Mouse (Mus musculus) layer of hippocampus, postnatal 10 days (tissue): ENCODE data around the gene Psors1c2. TPM values are rescaled to one million over a fixed set of nuclear protein-coding genes. Genes with fewer than 3 reads are reported as not detected.
"Not testable (repeated sequence)": the region's sequence is repeated elsewhere in the genome, so short reads cannot be mapped to it uniquely, and the experiment has no call there.

ENCODE experiments used
- DNase-seq, 2 experiments: peaks; one replicate each; pipeline ENCODE4 v3.0.0; 2021; ENCODE audit warnings: low spot score in 2 of 2
- long read RNA-seq: library from polyadenylated mRNA; stranded (forward); transcript quantifications from one replicate; pipeline ENCODE4 v2.0.0, GENCODE M21; 2023
- total RNA-seq, 2 experiments: library from RNA; stranded (reverse); gene quantifications; 2 replicates each; pipeline ENCODE4 v1.2.3; 2021

The Psors1c2 gene
- not detected for total RNA-seq
- long read RNA-seq: 0 reads

DNA sequence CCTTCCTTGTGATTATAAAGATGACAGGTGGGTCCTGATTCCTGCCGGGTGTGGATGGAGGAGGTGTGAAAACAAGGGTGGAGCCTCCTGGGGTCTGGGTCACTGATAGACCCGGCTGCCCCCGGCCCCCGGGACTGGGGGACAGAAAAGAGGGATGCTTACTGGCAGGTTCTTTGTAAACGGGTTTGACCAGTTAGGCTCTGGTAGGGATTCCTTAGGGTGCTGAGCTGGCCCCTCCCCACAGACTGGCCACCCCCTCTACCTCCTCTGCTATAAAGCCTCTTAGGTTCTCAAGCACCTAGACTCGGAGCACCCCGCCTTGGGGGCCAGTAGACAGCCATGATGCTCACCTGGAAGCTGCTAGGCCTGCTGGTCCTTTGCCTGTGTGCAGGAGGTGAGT is at the start of gene Psors1c2:
Psors1c2 (plus strand) TSS at position 301 of the 400 bp plus-strand sequence.
- no peak for DNase-seq

DNA sequence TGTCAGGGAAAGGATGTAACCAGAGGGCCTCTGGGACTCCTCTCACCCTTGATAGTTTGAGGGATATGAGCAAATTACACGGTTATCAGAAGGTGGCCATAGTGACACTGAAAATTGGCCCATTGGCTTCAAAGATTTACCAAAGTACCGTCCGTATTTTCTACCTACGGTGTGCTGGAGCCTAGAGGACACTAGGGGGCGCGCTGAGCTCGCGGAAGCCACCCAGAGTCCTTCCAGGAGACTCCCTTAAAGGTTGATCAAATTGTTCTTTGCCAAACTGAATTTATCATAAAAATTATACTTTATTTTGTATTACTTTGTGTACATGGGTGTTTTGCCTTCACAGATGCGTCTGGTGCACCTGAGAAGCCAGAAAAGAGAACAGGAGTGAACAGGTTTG is 48.9 kb upstream of the Psors1c2 start:
- peak; percentile 51 to 67 for DNase-seq

DNA sequence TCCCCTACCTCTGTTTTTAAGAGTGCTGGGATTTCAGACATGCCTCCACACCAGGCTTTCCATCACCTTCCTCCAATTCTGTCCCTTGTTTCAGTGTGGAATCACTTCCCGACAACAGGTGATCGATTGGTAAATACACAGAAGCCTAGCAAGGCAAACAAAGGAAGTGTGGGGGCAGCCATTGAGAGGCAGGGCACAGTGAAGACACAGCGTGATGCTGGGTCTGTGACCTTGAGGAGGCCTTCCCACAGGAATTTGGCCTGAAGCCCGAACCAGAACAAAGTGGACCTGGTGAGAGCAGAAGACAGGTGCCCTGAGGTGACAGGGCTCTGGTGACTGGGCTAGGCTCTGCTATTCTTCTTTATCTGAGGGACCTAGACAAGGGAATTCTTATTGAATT is 47.3 kb upstream of the Psors1c2 start:
- no peak for DNase-seq

DNA sequence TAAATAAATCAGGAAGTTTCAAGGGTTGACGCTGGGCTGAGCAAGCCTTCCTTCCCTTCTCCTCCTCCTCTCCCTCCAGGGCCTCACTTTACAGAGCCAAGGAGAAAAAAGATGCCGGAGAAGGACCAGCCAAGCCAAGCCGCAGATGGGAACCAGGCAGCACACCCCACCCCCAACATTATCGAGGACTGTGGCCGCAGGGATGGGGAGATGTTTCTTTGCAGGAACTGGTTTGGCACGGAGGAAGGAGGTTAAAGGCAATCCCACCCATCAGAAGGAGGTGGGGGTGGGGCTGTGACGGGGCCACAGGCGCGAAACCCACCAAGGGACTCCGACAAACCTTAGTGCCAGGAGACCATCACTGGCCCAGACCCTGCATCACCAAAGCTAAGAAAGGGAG is 46.3 kb upstream of the Psors1c2 start:
- DNase-seq: no peak

DNA sequence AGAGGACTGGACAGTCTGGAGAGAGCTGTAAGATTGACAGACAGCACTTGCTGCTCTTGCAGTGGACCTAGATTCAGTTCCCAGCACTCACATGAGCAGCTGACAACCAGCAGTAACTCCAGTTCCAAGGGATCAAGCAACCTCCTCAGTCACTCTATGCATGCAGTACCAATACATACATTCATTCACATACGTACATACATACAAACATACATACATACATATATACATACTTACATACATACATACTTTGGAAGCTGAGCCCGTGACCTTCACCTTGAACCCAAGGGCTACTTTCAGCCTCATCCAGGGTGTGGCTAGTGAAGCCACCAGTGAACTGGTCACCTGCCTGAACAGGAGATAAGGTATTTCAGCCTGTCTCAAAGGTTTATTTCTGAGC is 45.0 kb upstream of the Psors1c2 start:
- DNase-seq: no peak

DNA sequence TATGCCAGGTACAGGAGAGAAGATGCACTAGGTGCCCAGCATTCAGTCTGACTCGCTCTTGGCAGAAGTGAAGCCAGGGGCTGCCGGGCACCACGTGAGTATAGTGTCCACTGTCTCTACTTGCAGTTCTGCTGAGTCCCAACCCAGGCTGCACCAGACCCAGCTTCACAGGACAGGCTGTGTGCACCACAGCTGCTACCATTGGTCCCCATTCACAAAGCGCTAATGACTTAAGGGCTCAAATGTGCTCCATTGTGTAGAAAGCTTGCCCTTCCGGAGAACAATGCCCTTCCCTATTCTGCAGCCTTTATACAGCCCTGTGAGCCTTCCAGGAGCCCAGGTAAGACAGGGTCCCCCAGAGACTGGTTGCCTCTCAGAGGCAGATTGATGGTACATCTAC is 42.7 kb upstream of the Psors1c2 start:
- DNase-seq: no peak

DNA sequence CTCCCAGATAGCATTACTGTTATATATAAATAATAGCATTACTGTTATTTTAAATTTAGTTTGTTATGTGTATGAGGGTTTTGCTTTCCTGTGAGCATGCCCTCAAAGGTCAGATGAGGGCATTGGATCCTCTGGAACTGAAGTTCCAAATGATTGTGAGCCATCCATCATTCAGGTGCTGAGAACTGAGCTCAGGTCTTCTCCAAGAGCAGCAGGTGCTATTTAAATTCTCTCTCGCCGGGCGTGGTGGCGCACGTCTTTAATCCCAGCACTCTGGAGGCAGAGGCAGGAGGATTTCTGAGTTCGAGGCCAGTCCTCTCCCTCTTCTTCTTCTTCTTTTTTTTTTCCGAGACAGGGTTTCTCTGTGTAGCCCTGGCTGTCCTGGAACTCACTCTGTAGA is 35.9 kb upstream of the Psors1c2 start:
- DNase-seq: no peak

DNA sequence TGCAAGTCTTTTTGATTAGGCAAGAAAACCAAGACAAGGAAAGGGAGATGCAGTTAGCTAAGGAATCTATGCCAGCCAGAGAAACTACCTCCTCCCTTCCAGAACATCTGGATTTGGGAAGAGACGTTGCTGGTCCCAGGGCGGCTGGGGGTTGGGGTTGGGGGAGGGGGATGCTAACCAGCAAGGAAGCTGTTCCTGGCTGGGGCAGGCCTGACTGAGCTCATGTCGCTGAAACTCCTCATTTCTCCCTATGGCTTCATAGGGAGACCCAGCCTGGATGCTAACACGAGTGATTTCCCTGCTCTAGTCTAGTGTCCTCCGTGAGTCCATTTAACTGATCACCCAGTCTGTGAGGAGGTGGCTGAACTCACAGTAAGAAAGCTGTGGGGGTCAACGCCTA is 30.8 kb upstream of the Psors1c2 start:
- DNase-seq: no peak

DNA sequence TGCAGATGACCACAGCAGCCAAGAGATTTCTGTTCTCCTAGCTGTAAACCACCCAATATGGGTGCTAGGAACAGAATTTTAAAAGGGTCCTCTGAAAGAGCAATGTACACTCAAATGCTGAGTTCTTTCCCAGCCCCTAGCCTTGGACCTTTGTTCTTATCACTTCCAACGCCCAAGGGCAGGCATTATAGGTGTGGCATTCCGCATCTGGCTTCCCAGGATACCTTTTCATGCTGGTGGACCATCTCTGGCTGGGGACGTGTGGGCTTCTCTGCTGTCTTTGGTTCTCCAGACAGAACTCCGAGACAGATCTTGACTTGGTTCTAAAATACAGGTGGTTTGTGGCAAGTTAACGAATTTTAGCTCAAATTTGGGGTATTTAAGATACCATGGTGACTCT is 30.2 kb upstream of the Psors1c2 start:
- DNase-seq: no peak

DNA sequence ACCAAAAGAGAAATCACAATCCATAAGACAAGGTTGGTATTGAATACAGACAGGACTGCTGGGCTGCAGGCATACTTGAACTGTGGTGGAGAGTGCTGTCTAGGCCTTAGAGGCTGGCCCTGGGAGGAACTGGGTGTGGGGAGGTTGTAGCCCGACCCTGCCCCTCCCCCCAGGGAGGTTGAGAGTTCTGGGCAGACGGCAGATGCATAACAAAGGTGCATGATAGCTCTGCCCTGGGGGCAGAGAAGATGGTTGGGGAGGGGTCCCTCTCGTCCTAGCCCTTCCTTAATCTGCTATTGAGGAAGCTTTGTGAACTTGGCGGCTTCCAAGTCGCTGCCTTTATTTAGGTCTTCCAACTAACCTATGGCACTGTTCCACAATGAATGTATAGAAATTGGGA is 29.2 kb upstream of the Psors1c2 start:
- DNase-seq: no peak

DNA sequence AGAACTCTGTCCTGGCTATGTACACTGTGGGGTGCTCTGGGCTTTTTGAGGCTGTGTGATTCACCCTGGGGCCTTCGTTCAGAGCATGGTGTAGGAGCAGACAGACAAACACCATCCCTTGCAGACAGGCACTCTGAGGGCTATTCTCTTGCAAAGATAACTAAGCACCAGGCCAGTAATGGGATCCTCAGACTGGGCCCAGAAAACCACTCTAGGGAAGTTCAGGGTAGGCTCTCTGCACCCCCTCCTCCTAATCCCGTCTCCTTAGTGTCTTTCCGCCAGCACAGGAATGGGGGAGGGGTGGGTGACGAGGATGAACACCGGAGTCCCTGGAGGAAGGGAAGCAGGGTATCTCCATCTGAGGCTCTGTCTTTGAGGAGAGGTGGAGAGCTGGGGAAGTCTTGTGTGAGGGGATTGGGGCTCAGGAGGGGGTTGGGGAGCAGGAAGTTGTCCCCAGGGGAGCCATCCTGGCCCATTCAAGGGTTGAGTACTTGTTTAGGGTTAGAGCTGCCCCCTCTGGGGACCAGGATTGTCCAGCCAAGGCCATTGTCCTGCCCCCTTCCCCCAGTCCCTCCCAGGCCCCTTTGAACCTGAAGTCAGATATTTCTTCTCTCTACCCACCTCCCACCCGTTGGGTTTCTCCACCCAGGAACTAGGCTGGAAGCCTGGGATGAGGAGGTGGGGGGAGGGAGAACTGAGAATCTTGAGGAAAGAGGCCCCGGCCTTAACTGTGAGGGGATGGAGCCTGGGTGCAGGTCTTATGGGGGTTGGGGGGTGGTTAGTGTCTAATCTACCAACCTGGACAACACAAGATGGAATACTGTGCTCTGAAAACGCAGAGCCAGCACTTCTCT is 28.1 kb upstream of the Psors1c2 start:
- no peak for DNase-seq

DNA sequence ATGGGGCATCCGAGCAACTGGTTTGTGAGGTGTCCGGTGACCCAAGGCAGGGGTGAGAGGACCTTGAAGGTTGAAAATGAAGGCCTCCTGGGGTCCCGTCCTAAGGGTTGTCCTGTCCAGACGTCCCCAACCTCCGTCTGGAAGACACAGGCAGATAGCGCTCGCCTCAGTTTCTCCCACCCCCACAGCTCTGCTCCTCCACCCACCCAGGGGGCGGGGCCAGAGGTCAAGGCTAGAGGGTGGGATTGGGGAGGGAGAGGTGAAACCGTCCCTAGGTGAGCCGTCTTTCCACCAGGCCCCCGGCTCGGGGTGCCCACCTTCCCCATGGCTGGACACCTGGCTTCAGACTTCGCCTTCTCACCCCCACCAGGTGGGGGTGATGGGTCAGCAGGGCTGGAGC is 27.2 kb upstream of the Psors1c2 start, which contains the start of gene Pou5f1:
Pou5f1 (plus strand) TSS at position 243 of the 400 bp plus-strand sequence.
- no peak for DNase-seq

DNA sequence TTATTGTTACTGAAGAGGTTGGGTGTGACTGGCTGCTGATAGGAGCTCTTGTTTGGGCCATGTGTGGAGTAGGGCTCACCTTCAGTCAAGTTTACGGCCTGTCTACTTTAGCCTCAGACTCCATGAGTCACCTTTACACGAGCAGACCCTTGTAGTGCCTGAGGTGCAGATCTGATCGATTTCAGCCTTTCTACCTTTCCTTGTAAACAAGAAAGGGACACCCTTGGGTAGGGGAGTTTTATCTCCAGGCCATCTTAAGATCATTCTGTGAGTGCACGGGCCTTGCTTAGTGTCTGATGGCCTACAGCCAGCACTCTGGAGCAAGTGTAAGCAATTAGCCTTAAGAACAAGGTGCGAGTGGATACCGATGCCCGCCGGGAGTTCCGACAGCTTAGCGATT is 26.1 kb upstream of the Psors1c2 start:
- DNase-seq: no peak

DNA sequence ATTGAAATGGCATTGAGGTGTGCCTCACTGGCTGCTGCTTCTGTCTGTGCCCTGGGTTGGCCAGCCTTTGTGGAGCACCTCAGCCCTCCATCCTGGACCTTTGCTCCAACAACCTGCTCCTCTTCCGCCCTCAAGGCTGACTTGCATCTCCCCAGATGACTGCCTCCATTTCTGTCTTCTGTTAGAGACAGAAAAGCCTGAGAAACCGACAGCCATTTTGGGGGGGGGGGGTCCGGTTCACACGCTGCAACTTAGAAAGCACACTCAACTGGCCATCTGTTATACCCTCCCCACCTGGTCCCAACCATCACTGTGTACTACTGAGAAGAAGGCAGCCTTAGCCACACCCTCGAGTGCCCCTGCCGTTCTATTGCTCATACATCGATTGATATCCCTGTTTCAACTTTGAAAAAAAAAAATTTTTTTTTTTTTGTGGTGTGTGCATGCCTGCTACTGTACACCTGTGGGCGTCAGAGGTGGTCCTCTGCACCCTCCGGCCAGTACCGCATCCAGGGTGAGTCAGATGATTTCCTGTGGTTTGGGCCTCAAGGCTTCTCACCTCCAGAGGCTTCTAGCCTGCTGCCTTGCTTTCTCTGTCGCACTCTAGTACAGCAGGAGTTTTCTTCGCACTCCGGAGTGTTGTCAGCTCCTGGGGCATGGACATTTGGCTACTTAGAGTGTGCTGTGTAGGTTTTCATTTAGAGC is 25.3 kb upstream of the Psors1c2 start:
- no peak for DNase-seq

DNA sequence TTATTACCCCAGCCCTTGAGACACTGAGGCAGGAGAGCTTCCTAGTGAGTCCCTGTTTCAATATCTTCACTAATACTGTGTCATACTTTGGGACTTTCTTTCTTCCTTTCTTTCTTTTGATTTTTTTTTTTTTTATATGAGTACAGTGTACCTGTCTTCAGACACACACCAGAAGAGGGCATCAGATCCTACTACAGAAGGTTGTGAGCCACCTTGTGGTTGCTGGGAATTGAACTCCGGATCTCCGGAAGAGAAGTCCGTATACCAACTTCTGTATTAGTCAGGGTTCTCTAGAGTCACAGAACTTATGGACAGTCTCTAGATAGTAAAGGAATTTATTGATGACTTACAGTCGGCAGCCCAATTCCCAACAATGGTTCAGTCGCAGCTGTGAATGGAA is 24.7 kb upstream of the Psors1c2 start:
- not testable (repeated sequence) for DNase-seq

DNA sequence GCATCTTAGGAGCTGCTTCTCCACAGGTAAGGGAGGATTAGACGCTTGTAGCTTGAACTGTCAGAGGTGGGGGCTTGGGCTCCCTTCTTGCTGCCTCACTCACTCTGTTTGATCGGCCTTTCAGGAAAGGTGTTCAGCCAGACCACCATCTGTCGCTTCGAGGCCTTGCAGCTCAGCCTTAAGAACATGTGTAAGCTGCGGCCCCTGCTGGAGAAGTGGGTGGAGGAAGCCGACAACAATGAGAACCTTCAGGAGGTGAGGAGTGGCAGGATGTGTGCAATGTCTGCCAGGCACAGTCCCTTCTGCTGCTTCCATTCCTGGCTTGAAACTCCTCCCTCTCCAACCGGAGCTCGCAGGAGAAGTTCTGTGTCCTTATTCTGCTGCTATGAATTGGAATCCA is 23.7 kb upstream of the Psors1c2 start:
- no peak for DNase-seq

DNA sequence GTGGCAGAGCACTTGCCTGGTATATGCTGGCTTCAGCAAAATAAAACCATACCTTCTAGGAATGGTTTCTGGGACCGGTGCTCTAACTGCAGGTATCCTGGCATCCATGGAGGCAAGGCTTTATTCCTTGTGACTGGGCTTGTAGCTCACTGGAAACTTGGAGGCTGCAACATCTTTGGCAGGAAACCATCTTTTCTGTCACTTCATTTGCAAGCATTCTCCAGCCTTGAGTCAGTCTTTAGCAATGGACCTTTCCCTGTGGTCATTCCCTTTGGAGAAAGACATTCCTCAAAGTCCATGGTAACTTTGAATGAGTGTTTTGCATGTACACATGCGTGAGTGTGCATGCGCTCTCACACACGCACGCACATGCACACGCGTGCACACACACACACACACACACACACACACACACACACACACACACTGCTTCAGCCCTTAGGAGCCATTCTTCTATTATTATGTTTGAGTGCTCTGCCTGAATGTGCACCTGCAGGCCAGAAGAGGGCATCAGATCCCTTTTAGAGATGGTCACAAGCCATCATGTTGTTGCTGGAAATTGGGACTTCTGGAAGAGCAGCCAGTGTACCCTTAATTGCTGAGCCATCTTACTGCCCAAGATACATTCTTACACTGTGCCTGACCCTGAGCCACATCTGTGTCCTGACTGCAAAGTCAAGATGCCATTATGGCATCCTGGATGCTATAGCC is 19.9 kb upstream of the Psors1c2 start:
- no peak for DNase-seq

DNA sequence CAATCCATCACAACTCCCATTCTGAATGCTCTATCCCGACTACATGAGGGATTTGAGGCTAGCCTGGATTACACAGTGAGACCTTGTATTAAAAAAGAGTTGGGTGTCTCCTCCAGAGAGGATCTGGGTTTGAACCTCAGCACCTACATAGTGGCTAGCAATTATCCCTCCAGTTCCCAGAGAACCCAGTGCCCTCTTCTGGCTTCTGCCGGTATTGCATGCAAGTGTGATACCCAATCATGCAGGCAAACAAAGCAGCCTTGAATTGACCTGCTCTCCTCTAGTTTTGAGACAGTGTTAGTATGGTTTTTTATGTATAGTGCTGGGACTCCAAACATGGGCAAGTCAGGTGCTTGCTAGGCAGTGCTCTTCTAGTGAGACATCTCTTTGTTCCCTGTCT is 19.1 kb upstream of the Psors1c2 start:
- DNase-seq: peak; percentile 75 to 80

DNA sequence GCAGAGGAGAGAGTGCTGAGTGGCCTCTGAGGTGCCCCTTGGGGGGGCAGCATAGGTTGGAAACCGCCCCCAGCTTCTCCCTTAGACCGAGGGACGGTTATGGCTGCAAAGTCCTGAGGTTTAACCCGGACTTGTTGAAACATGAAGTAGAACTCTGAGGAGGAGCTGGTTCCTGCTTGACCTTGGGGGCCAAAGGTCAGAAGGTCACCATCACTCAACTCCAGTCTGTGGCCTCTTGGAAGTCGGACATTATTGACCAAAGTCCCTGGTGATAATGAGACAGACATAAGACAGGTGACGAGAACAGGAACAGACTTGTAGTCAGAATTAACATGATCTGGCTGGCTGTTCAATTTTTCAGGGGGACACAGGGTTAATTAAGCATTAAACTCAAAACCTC is 18.2 kb upstream of the Psors1c2 start:
- DNase-seq: no peak

DNA sequence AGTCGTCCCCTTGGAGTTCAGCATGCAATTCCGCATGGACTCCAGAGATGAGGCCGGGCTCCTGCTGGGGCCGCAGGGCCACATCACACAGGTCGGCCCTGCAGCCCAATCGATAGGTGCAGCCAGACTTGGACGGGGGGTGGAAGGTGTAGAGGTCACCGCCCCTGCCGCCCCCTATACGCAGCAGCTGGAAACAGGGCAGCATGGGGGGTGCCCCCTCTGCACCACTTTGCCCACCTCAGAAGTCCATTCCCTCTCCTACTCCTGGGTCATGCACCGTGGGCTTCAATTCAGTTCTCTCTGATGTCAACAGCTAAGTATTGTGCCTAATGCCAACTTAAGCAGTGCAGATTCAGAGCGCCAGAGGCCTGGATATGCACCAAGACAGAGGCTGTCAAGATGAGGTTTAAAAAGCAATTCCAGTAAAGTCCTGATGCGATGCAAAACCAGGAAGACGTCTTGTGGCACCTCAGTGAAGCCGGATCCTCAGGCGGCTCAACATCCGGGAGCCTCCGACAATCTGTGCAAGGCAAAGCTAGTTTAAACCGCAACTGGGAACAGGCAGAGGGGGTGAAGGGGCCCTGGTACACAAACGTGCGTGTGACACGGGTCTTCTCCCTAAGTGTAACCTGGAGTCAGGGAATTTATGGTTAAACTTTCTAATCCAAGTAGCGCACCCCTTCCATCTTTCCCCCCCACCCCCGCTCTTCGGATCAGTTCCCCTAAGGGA is 16.9 kb upstream of the Psors1c2 start:
- DNase-seq: peak in 1 of 2 experiments; percentile 18
